Mouse (Mus musculus) C2C12 (cell line): ENCODE data around the gene Vps11.

ENCODE experiments used
- CTCF ChIP-seq: IDR thresholded peaks from one replicate; pipeline ENCODE4 v1.5.1; 2011; ENCODE audit not compliant: control insufficient read depth, insufficient read depth, insufficient read length
- FOSL1 ChIP-seq: IDR thresholded peaks from one replicate; pipeline ENCODE4 v1.8.0; 2011; ENCODE audit warnings: mild to moderate bottlenecking, low read length; ENCODE audit not compliant: poor library complexity, insufficient read depth, severe bottlenecking
- MYOD1 ChIP-seq: IDR thresholded peaks from one replicate; pipeline ENCODE4 v1.6.1; 2011; ENCODE audit warnings: low read depth; ENCODE audit not compliant: control insufficient read depth, insufficient read length

- no peak for TF ChIP-seq CTCF
- no peak for TF ChIP-seq FOSL1
- TF ChIP-seq MYOD1, result no peak
These were observed 33.5 kb downstream of the Vps11 start for GRCm38 (mm10) chr9:44327926-44328325.
